Mouse (Mus musculus): ENCODE data around the gene Bsdc1. TPM values are rescaled to one million over a fixed set of nuclear protein-coding genes. Genes with fewer than 3 reads are reported as not detected.

The Bsdc1 gene
- 100 to 1,000 TPM in 1 of 2 experiments, 10 to 100 TPM in 1; 92.2 to 105 TPM for total RNA-seq (2023)

DNA sequence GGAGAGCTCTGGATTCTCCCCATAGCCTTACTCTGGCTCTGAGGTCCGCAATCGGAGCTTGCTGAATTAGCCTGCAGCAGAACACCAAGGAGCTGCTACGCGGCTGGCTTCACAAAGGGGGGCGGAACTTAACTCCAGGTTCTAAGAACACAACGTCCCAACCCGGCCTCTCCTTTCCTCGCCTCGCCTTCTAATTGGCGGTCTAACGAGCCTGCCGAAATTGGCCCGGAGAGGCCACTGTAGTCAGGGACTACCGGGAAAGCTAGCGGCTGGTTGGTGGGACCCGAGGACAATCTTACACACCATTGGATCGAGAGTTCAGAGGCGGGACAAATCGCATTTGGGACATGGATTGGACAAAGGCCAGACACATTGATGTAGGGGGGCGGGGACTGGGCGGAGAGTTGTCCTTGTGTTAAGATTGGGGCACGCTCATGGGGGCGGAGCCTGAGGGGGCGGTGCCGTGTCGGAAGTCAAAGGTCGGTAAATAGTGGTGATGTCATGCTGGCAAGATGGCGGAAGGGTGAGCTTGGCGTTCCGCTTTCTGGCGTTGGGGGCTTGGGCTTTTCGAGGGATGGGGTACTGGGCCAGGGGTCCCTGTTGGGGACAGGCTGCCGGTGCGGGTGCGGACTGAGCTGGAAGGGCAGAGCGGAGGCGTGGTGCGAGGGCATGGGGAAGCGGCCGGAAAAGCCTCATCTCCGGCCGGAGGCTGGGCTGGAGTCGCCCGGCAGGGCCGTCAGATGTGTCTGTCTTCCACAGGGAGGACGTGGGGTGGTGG lies at the start of gene Bsdc1:
Bsdc1 (plus strand) TSS at position 399 of the 778 bp plus-strand sequence.

DNA sequence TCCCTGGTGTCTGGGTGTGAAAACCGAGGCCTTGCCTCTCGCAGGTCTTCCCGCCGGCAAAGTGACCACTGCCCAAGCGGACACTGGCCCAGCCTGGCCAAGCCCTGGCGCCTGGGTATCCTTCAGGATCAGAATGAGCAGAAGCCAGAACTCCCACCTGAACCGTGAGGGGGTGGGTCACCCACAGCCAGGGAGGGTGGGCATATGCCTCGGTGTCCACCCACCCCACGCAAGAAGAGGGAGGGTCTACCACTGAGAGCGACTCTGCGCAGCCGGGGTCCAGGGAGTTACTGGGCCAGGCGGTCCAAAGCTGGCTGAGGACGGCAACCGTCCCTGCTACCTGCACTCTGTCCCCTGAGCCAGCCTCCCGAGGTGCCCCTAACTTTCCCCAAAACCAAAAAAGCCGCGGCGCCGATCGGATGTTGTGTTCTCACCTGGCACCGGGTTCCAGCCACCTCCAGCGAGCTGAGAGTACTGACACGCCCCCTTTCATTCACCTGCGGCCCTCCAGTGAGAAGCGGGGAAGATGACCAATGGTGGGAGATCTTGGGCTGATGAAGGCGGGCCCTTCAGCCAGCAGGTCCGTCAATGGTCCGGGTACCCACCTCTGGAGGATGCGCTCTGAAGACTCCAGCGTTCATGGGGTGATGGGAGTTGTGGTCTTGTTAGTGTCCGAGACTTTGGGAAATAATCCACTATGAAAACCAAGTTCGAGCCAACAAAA lies 20.9 kb upstream of the Bsdc1 start, which contains the start of gene Zbtb8b:
Zbtb8b (minus strand) TSS at position 514 of the 724 bp plus-strand sequence.

DNA sequence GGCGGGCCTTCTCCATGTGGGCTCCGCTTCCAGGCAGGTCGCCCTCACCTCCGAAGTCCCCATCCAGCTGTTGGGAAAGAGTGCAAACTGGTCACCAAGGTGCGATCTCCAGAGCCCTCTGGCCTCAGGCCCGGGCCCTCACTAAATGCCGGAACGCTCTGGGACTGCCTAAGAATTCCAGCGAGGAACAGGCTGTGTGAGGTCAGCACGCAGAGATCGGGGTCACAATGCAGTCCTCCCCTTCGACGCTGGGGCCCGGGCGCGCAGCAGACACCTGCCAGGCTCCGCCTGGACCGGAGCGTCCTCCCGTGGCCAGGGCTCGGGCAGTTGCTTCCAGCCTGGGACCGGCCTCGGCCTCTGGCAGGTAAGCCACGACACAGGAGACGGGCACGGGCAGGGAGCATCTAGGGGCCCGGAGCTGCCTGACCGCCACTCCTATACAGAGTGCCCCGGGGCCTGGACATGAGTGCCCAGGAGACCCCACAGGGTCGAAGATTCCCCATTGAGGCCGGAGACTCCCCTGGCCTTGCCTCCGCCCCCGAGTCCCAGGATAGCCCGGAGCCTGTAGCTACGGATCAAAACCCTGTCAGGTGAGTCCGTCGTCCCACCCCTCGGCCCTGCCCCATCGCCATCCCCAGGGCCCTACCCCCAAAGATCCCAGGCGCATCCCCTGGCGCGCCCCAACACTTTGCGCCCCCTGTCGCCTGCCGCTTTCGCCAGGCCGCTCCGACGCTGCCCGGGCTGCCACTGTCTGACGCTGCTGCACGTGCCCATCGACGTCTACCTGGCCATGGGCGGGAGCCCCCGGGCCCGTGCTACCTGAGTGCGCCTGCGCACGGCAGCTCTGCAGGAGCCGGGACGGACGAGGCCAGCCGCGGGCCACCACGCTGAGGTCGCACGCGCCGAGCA lies 29.8 kb downstream of the Bsdc1 start, which contains the start of the genes Tssk3 and Fam229a:
Tssk3 (minus strand) TSS at position 51 of the 909 bp plus-strand sequence.
Fam229a (plus strand) TSS at position 219 of the 909 bp plus-strand sequence.

DNA sequence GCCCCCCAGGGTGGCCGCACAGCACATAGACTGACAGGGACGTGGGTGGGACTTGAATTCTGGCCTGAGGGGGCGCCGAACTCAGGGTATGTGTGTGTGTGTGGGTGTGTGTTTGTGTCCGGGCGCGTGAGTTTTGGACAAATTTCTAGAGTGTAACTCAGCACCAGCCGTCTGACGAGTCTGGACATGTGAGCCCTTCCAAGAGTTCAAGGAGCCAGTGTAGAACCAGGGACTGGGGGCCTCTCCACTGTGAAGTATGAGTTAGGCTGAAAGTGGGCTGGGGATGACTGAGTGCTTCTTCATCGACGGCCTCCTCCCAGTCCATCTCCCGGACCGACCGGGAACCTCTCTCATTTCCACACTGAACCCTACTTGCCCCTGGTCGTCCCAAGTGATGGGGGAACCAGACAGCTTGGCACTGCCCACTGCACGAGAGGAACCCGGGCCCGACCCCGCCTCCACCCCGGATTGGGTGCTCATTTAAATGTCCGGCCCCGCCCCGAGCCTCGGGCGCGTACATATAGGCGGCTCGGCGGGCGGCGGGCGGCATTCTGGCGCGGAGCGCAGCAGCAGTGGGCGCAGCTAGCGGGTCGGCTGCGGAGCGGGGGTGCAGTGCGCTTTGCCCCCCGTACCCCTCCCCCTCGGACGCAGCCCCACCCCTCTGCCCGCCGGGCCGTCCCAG lies 51.8 kb downstream of the Bsdc1 start, which contains the start of gene Marcksl1:
Marcksl1 (plus strand) TSS at position 496 of the 682 bp plus-strand sequence.

Other genes with a start within 250 kb of the Bsdc1 start
- under 1 TPM; 0.09 to 0.10 TPM for gene C77080, start 200.2 kb upstream of the Bsdc1 start, total RNA-seq (2023)
- not detected for gene Sync, start 174.0 kb upstream of the Bsdc1 start, total RNA-seq (2023)
- 10 to 100 TPM; 91.3 to 97.8 TPM for gene Rbbp4, start 126.2 kb upstream of the Bsdc1 start, total RNA-seq (2023)
- 10 to 100 TPM; 35.9 to 41.4 TPM for gene Zbtb8os, start 125.9 kb upstream of the Bsdc1 start, total RNA-seq (2023)
- gene Zbtb8a, start 83.5 kb upstream of the Bsdc1 start, total RNA-seq (2023): 1 to 10 TPM; 1.2 TPM
- gene Zbtb8b, start 20.7 kb upstream of the Bsdc1 start, total RNA-seq (2023): not detected
- not detected for gene Tssk3, start 29.4 kb downstream of the Bsdc1 start, total RNA-seq (2023)
- gene Fam229a, start 29.6 kb downstream of the Bsdc1 start, total RNA-seq (2023): 1 to 10 TPM in 1 of 2 experiments, not detected in 1; 1.0 TPM
- gene Marcksl1, start 52.0 kb downstream of the Bsdc1 start, total RNA-seq (2023): 10 to 100 TPM; 64.6 to 74.8 TPM
- 10 to 100 TPM; 61.0 to 61.9 TPM for gene Hdac1, start 81.1 kb downstream of the Bsdc1 start, total RNA-seq (2023)
- gene Lck, start 112.1 kb downstream of the Bsdc1 start, total RNA-seq (2023): 1 to 10 TPM; 2.2 to 2.5 TPM
- not detected for gene Fam167b, start 117.0 kb downstream of the Bsdc1 start, total RNA-seq (2023)
- gene Eif3i, start 139.1 kb downstream of the Bsdc1 start, total RNA-seq (2023): 100 to 1,000 TPM; 108 TPM
- 100 to 1,000 TPM; 109 to 116 TPM for gene Tmem234, start 139.1 kb downstream of the Bsdc1 start, total RNA-seq (2023)
- 1 to 10 TPM in 1 of 2 experiments, not detected in 1; 1.9 TPM for gene Dcdc2b, start 152.7 kb downstream of the Bsdc1 start, total RNA-seq (2023)
- gene Iqcc, start 157.5 kb downstream of the Bsdc1 start, total RNA-seq (2023): 1 to 10 TPM; 8.2 to 8.8 TPM
- 10 to 100 TPM; 50.2 to 66.5 TPM for gene Ccdc28b, start 162.4 kb downstream of the Bsdc1 start, total RNA-seq (2023)
- 10 to 100 TPM; 52.9 to 65.8 TPM for gene Txlna, start 179.5 kb downstream of the Bsdc1 start, total RNA-seq (2023)
- 10 to 100 TPM; 33.9 to 35.2 TPM for gene Kpna6, start 211.2 kb downstream of the Bsdc1 start, total RNA-seq (2023)
- gene Tmem39b, start 235.3 kb downstream of the Bsdc1 start, total RNA-seq (2023): 10 to 100 TPM; 11.5 to 18.2 TPM

Measured in monocyte, adult 59 days (primary cell).